Mouse (Mus musculus): Measurements from ENCODE around the gene Sap18.
"Not testable (repeated sequence)": the region's sequence is repeated elsewhere in the genome, so short reads cannot be mapped to it uniquely, and the experiment has no call there.

DNA sequence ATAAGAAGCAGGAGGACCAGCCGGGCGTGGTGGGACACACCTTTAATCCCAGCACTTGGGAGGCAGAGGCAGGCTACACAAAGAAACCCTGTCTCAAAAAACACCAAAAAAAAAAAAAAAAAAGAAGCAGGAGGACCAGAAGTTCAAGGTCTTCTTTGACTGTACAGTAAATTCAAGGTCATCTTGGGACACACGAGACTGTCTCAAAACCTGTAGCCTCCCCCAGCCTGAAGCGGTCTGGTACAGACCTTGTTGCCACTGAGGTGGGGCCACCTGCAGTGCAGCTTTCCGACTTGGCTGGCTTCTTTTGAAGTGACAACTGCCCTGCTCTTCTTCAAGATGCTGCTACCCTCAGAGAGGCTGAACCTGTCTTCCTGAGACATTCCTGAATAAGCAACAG lies 50.1 kb downstream of the Sap18 start:
- TF ChIP-seq CTCF, EP300 (IDR thresholded peaks at IDR 0.05; ENCODE audit: low read depth): not testable (repeated sequence)
